8 mouse cellular contexts compared by ENCODE assay signal in genomic region chr6:29402693-29403342, GRCm38 (mm10). TPM values are rescaled to one million over a fixed set of nuclear protein-coding genes. Genes with fewer than 3 reads are reported as not detected.
DNase-seq lines count a peak whose midpoint lies in the region; ATAC-seq and TF ChIP-seq lines count a peak whose summit lies in the region.

No protein-coding gene starts in this region.

- peak; percentile 27 to 39 for DNase-seq in cerebellum, adult 18-20 months
- no peak for DNase-seq in cerebellum, adult 8-10 months
- peak; percentile 53 for DNase-seq in hindbrain, postnatal 0 days (ENCODE audit: low spot score)
- DNase-seq in lung, postnatal 4 days, result peak; percentile 16 to 32
- peak; percentile 32 for DNase-seq in thymus, postnatal 14 days
- no peak for DNase-seq in right cerebral cortex, adult 2 months (ENCODE audit: low spot score in 2 of 2)

- H3K9ac ChIP-seq in embryonic facial prominence, embryonic 13.5 days, result no peak overlapping the region
- no peak overlapping the region for H3K9ac ChIP-seq in hindbrain, postnatal 0 days (replicated peaks; ENCODE audit: low read length)

- peaks cover 54% of the 10 kb centered on the region for H3K4me1 ChIP-seq in E14TG2a.4 (replicated peaks; ENCODE audit: low read depth, low read length)
- H3K4me1 ChIP-seq in embryonic facial prominence, embryonic 13.5 days, result peaks cover 8% of the 10 kb centered on the region
- H3K4me1 ChIP-seq in hindbrain, postnatal 0 days (ENCODE audit: insufficient read depth, low read length), result no peaks in the 10 kb centered on the region

- peaks cover 6% of the 10 kb centered on the region for H3K27me3 ChIP-seq in E14TG2a.4 (ENCODE audit: insufficient read depth, low read length)
- H3K27me3 ChIP-seq in embryonic facial prominence, embryonic 13.5 days, result peaks cover 3% of the 10 kb centered on the region; the same call in 1 of the 2 replicates
- H3K27me3 ChIP-seq in hindbrain, postnatal 0 days (ENCODE audit: insufficient read depth, low read length), result no peaks in the 10 kb centered on the region

- 5% methylated on average over 34 of the region's 34 CpGs for WGBS in embryonic facial prominence, embryonic 13.5 days
- WGBS in hindbrain, postnatal 0 days, result 9% methylated on average over 34 of the region's 34 CpGs

- no peak overlapping the region for H3K27ac ChIP-seq in embryonic facial prominence, embryonic 13.5 days
- H3K27ac ChIP-seq in hindbrain, postnatal 0 days, result no peak overlapping the region

- H3K4me2 ChIP-seq in embryonic facial prominence, embryonic 13.5 days, result peak overlapping the region; percentile 50
- H3K4me2 ChIP-seq in hindbrain, postnatal 0 days (ENCODE audit: low read depth, low read length), result no peak overlapping the region; the same call in 1 of the 2 replicates

- peak overlapping the region; percentile 79 for H3K4me3 ChIP-seq in E14TG2a.4 (replicated peaks; ENCODE audit: low read length)
- H3K4me3 ChIP-seq in embryonic facial prominence, embryonic 13.5 days, result peak overlapping the region; percentile 25
- no peak overlapping the region for H3K4me3 ChIP-seq in hindbrain, postnatal 0 days (ENCODE audit: low read length)

- no peak for ATAC-seq in embryonic facial prominence, embryonic 13.5 days (ENCODE audit: insufficient number of reproducible peaks, insufficient read depth, low FRiP score, low TSS enrichment, low read depth)
- ATAC-seq in hindbrain, postnatal 0 days, result no peak; the same call in 1 of the 2 replicates

- no peak; the same call in 1 of the 2 replicates for TF ChIP-seq CTCF in E14TG2a.4 (conservative IDR thresholded peaks at IDR 0.05; ENCODE audit: low read length)
- 0 out of 2 replicates have a peak, but pooled peaks have one; percentile 30 for TF ChIP-seq CTCF in hindbrain, postnatal 0 days (IDR thresholded peaks at IDR 0.05; ENCODE audit: low read depth)

- H3K36me3 ChIP-seq in E14TG2a.4 (ENCODE audit: insufficient read depth, low read length), result peaks cover 27% of the 10 kb centered on the region
- H3K36me3 ChIP-seq in embryonic facial prominence, embryonic 13.5 days, result peaks cover 18% of the 10 kb centered on the region; the same call in 1 of the 2 replicates
- H3K36me3 ChIP-seq in hindbrain, postnatal 0 days (ENCODE audit: insufficient read depth, low read length), result peaks cover 2% of the 10 kb centered on the region

- H3K9me3 ChIP-seq in E14TG2a.4 (ENCODE audit: low read length), result no peaks in the 10 kb centered on the region
- H3K9me3 ChIP-seq in embryonic facial prominence, embryonic 13.5 days, result no peaks in the 10 kb centered on the region
- no peaks in the 10 kb centered on the region for H3K9me3 ChIP-seq in hindbrain, postnatal 0 days (ENCODE audit: low read length)

RNA-seq across cellular contexts. Expression of gene Ccdc136, which starts 6.7 kb away (rescaled TPM):
- 20.2 and 30.7 TPM in 2 replicates for polyA plus RNA-seq in embryonic facial prominence, embryonic 13.5 days (2015; fragmentation: Nextera tagmentation; extraction: Ambion mirVana)
- 58.1 and 79.4 TPM in 2 replicates for total RNA-seq in hindbrain, postnatal 0 days (2014; rRNA removed)
- polyA plus RNA-seq in hindbrain, postnatal 0 days (2015; fragmentation: Nextera tagmentation; extraction: Ambion mirVana), result 56.4 and 62.0 TPM in 2 replicates

RNA-seq across cellular contexts. Expression of gene Opn1sw, which starts 14.6 kb away (rescaled TPM):
- polyA plus RNA-seq in embryonic facial prominence, embryonic 13.5 days (2015; fragmentation: Nextera tagmentation; extraction: Ambion mirVana), result 0.70 and 1.0 TPM in 2 replicates
- total RNA-seq in hindbrain, postnatal 0 days (2014; rRNA removed), result 2.2 TPM in 1 of 2 replicates, not detected in the other
- 0.44 and 0.63 TPM in 2 replicates for polyA plus RNA-seq in hindbrain, postnatal 0 days (2015; fragmentation: Nextera tagmentation; extraction: Ambion mirVana)

RNA-seq across cellular contexts. Expression of gene Flnc, which starts 30.2 kb away (rescaled TPM):
- 11.3 and 12.2 TPM in 2 replicates for polyA plus RNA-seq in embryonic facial prominence, embryonic 13.5 days (2015; fragmentation: Nextera tagmentation; extraction: Ambion mirVana)
- total RNA-seq in hindbrain, postnatal 0 days (2014; rRNA removed), result 17.6 and 19.4 TPM in 2 replicates
- 1.8 TPM in 2 replicates for polyA plus RNA-seq in hindbrain, postnatal 0 days (2015; fragmentation: Nextera tagmentation; extraction: Ambion mirVana)

RNA-seq across cellular contexts. Expression of gene Calu, which starts 54.9 kb away (rescaled TPM):
- 378 and 449 TPM in 2 replicates for polyA plus RNA-seq in embryonic facial prominence, embryonic 13.5 days (2015; fragmentation: Nextera tagmentation; extraction: Ambion mirVana)
- total RNA-seq in hindbrain, postnatal 0 days (2014; rRNA removed), result 117 and 119 TPM in 2 replicates
- polyA plus RNA-seq in hindbrain, postnatal 0 days (2015; fragmentation: Nextera tagmentation; extraction: Ambion mirVana), result 131 and 135 TPM in 2 replicates

Comparison
In these comparisons a context has a peak if more than half of its experiments do, and no peak if none do; other contexts are left out.
1. DNase-seq: peak in cerebellum, adult 18-20 months (2 of 2), hindbrain, postnatal 0 days (single experiment), lung, postnatal 4 days (2 of 2) and thymus, postnatal 14 days (single experiment); none in cerebellum, adult 8-10 months (single experiment) and right cerebral cortex, adult 2 months (0 of 2).